Mouse (Mus musculus) G1E (cell line): ENCODE results near the gene Duxf3.
"Not testable (repeated sequence)": the region's sequence is repeated elsewhere in the genome, so short reads cannot be mapped to it uniquely, and the experiment has no call there.

Experiments used
- CTCF ChIP-seq: IDR thresholded peaks from 2 replicates; pipeline ENCODE4 v1.5.1; 2012; ENCODE audit warnings: low read depth, low read length, inconsistent platforms, mixed read lengths
- GATA1 ChIP-seq: IDR thresholded peaks from 2 replicates; pipeline ENCODE4 v1.6.1; 2012; ENCODE audit warnings: borderline replicate concordance, low read length, inconsistent platforms, mixed read lengths
- POLR2AphosphoS5 ChIP-seq: IDR thresholded peaks from 2 replicates; pipeline ENCODE4 v1.6.1; 2012; ENCODE audit warnings: low read depth, low read length, inconsistent platforms; ENCODE audit not compliant: insufficient replicate concordance

- TF ChIP-seq CTCF, GATA1, POLR2AphosphoS5: not testable (repeated sequence)
These were observed 9.3 kb downstream of the Duxf3 start for GRCm38 (mm10) chr10:58223161-58223560.
